Mouse (Mus musculus) macrophage (primary cell): Measurements from ENCODE around the gene Ppp3ca. TPM values are rescaled to one million over a fixed set of nuclear protein-coding genes. Genes with fewer than 3 reads are reported as not detected.

ENCODE experiments used
- H3K27ac ChIP-seq: fragments of 350-480 bp; formaldehyde crosslinking; 2 replicates; pipeline ENCODE4 v1.9.0; 2021
- H3K36me3 ChIP-seq: fragments of 350-480 bp; formaldehyde crosslinking; 2 replicates; pipeline ENCODE4 v1.9.0; 2021; ENCODE audit errors: inconsistent target
- H3K4me3 ChIP-seq: fragments of 350-480 bp; formaldehyde crosslinking; 2 replicates; pipeline ENCODE4 v1.9.0; 2021; ENCODE audit errors: inconsistent target
- H3K79me2 ChIP-seq: fragments of 350-480 bp; formaldehyde crosslinking; 2 replicates; pipeline ENCODE4 v1.9.0; 2021; ENCODE audit errors: inconsistent target
- WGBS: methylation state at CpG from one replicate; pipeline ENCODE4 v1.1.7; 2026; ENCODE audit warnings: inconsistent platforms; ENCODE audit not compliant: missing documents; 5-methylcytosine and 5-hydroxymethylcytosine counted together
- polyA plus RNA-seq: library from polyadenylated mRNA; stranded (reverse); fragments of 250-400 nt; gene quantifications from 3 replicates; pipeline ENCODE4 v1.2.4, GENCODE M21; 2018; ENCODE audit warnings: inconsistent platforms

Ppp3ca gene
- polyA plus RNA-seq, 1 experiment from 2014 or later, result 79.9 TPM

GRCm38 (mm10) chr3:136977859-136978258 lies 307.9 kb downstream of the Ppp3ca start:
- 92% methylated on average over 1 of the region's 1 CpGs for whole genome bisulfite sequencing

GRCm38 (mm10) chr3:136980915-136981588 lies 311.1 kb downstream of the Ppp3ca start:
- WGBS, result 85% methylated on average over 5 of the region's 5 CpGs
- Histone ChIP-seq H3K4me3 (no peak overlapping the region), H3K27ac (no peak overlapping the region), H3K79me2 (no peaks in the 10 kb centered on the region), H3K36me3 (no peaks in the 10 kb centered on the region)

More at GRCm38 (mm10) chr3:136977859-136978258, 307.9 kb downstream of the Ppp3ca start:
- H3K4me3 ChIP-seq, result no peak overlapping the region
- no peak overlapping the region for H3K27ac ChIP-seq
- H3K36me3 ChIP-seq, result no peaks in the 10 kb centered on the region
- no peaks in the 10 kb centered on the region for H3K79me2 ChIP-seq

- H3K27ac ChIP-seq, result no peak overlapping the region
- WGBS, result 88% methylated on average over 4 of the region's 4 CpGs
- no peaks in the 10 kb centered on the region for H3K36me3 ChIP-seq
- no peaks in the 10 kb centered on the region for H3K79me2 ChIP-seq
- no peak overlapping the region for H3K4me3 ChIP-seq
These were observed 311.6 kb downstream of the Ppp3ca start for GRCm38 (mm10) chr3:136981589-136981924.

- Histone ChIP-seq H3K27ac (no peak overlapping the region), H3K36me3 (no peaks in the 10 kb centered on the region), H3K4me3 (no peak overlapping the region), H3K79me2 (no peaks in the 10 kb centered on the region)
- 91% methylated on average over 10 of the region's 11 CpGs for WGBS
These were observed 312.1 kb downstream of the Ppp3ca start for GRCm38 (mm10) chr3:136982021-136982420.

- no peak overlapping the region for H3K27ac ChIP-seq
- H3K79me2 ChIP-seq, result no peaks in the 10 kb centered on the region
- no peak overlapping the region for H3K4me3 ChIP-seq
- no peaks in the 10 kb centered on the region for H3K36me3 ChIP-seq
- 83% methylated on average over 3 of the region's 3 CpGs for WGBS
These were observed 316.4 kb downstream of the Ppp3ca start for GRCm38 (mm10) chr3:136986096-136986881.
